Mouse (Mus musculus): ENCODE measurements around the gene Cdc42ep1.

GRCm38 (mm10) chr15:78850944-78851343, 8.5 kb downstream of the Cdc42ep1 start:
- no peak for TF ChIP-seq CTCF (conservative IDR thresholded peaks at IDR 0.05; ENCODE audit: insufficient read depth, insufficient read length, low read depth, low read length)
- no peak for TF ChIP-seq POLR2A (IDR thresholded peaks at IDR 0.05; ENCODE audit: low read depth, low read length)
